Mouse (Mus musculus): ENCODE measurements around the gene Cryba1. TPM values are rescaled to one million over a fixed set of nuclear protein-coding genes. Genes with fewer than 3 reads are reported as not detected.

The Cryba1 gene
- polyA plus RNA-seq (2015; fragmentation: Nextera tagmentation; extraction: Ambion mirVana): 0.29 and 0.34 TPM in 2 replicates

DNA sequence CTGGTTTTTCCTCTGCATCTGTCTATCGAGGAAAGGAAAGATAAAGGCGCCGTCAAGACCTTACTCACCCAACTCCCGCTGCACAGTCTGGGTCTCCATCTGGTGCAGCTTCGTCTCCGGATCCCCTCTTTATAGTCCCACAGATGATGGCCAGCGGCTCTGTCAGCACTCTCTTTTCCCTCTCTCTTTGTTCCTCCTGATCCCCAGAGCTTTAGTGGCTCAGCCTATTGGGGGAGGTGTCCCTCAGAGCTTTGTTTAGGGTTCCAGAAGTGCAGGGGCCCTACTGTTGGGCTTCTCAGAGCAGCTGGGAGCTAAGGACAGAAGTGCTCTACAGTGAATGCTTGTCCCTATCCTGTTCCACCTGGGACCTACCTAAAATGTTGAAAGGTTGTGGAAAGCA lies at the start of gene Cryba1:
Gene Cryba1 (minus strand): TSS at position 101 of the 400 bp plus-strand sequence.
- H3K9me3 ChIP-seq: no peaks in the 10 kb centered on the region
- H3K27ac ChIP-seq (replicated peaks): no peak within 1 kb of the TSS
- H3K4me3 ChIP-seq: no peak within 1 kb of the TSS
- 53% methylated on average over 7 of the region's 7 CpGs for WGBS
- H3K9ac ChIP-seq: no peak within 1 kb of the TSS
- ATAC-seq (ENCODE audit: low FRiP score, low read depth): no peak
- H3K4me2 ChIP-seq: no peak within 1 kb of the TSS
- H3K27me3 ChIP-seq: no peaks in the 10 kb centered on the region
- H3K36me3 ChIP-seq: no peaks in the 10 kb centered on the region
- no peaks in the 10 kb centered on the region for H3K4me1 ChIP-seq (replicated peaks)

DNA sequence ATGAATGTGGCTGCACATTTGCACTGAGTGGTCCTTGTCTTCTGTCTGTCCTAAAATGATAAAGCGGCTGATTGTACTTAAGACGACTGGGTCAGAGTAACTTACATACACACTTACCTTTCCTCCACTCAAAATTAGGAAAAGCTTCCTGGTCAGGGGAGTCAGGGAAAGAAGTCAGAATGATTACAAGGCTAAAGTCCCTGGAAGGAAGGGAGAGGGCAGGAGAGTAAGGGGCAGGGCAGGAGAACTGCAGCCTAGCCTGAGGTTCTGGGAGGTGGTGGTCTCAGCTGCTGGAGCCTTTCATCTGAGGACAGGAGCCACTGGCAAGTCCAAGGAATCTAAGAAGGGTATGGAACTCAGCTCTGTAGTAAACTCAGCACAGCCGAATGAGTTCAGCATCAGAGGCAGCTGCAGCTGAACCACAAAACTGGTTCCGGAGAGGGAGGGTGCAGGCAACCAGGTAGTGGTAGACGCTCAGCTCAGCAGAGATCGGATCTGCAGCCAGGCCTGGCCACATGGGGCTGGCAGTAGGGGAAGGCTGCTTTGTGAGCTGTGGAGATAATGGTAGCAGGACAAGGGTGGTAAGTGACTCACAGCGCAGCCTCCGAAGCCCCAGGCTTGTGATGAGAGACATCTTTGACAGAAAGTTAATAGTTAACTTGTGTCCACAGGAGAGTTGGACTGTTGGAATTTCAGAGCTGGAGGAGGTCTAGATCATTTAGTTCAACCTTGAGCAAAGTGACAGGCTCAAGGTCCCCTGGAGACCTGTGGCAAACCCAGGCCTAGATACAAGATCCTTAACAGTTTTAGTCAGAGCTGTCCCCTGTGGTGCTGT lies 47.0 kb upstream of the Cryba1 start:
- Histone ChIP-seq H3K27me3 (no peaks in the 10 kb centered on the region), H3K4me1 (replicated peaks) (peaks cover 12% of the 10 kb centered on the region), H3K27ac (replicated peaks) (no peak overlapping the region), H3K4me2 (no peak overlapping the region), H3K9ac (no peak overlapping the region), H3K36me3 (0 out of 2 replicates have a peak, but pooled peaks cover under 1% of the 10 kb centered on the region), H3K4me3 (no peak overlapping the region), H3K9me3 (no peaks in the 10 kb centered on the region)
- WGBS: 56% methylated on average over 8 of the region's 8 CpGs
- ATAC-seq (ENCODE audit: low FRiP score, low read depth): no peak

DNA sequence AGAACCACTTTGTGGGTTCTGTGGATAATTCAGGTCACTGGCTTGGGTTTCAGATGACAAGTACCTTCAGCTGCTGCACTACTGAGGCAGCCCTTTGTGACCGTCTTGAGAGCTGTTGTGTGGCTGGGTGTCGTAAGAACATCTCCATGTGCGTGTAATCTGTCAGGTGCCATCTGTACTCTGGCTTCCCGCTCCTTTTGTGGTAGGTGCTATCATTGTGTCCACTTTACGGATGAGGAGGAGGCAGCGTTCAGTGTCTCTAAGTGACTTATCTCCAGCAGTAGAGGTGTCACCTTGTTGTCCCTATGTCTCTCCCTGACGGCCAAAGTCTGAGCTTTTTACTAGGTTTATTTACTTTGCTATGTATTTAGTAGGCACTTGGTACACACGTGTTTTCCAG lies 45.3 kb upstream of the Cryba1 start:
- no peak for ATAC-seq (ENCODE audit: low FRiP score, low read depth)
- H3K9ac ChIP-seq: no peak overlapping the region
- no peak overlapping the region for H3K4me3 ChIP-seq
- H3K4me2 ChIP-seq: no peak overlapping the region
- H3K27ac ChIP-seq (replicated peaks): no peak overlapping the region
- H3K27me3 ChIP-seq: no peaks in the 10 kb centered on the region
- no peaks in the 10 kb centered on the region for H3K36me3 ChIP-seq
- no peaks in the 10 kb centered on the region for H3K9me3 ChIP-seq
- WGBS: 81% methylated on average over 8 of the region's 8 CpGs
- H3K4me1 ChIP-seq (replicated peaks): peaks cover 21% of the 10 kb centered on the region

DNA sequence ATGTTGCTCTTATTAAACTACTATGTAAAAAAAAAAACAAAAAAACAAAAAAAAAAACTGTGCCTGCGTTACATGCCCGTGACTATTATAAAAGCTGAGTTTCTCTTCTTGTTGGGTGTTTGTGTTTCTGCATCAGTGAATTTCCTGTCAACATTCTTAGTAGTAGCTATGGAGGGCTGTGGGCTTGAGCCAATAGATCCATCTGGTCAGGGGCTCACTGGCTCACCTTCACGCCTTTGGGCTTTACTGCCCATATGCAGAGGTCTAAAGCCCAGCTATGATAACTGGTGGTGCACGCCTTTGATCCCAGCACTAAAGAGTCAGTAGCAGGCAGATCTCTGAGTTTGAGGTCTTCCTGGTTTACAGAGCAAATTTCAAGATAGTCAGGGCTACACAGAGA lies 44.4 kb upstream of the Cryba1 start:
- Histone ChIP-seq H3K4me2 (no peak overlapping the region), H3K4me1 (replicated peaks) (peaks cover 29% of the 10 kb centered on the region), H3K27me3 (no peaks in the 10 kb centered on the region), H3K9me3 (no peaks in the 10 kb centered on the region), H3K9ac (no peak overlapping the region), H3K27ac (replicated peaks) (no peak overlapping the region), H3K36me3 (no peaks in the 10 kb centered on the region), H3K4me3 (no peak overlapping the region)
- 75% methylated on average over 4 of the region's 4 CpGs for WGBS
- no peak for ATAC-seq (ENCODE audit: low FRiP score, low read depth)

DNA sequence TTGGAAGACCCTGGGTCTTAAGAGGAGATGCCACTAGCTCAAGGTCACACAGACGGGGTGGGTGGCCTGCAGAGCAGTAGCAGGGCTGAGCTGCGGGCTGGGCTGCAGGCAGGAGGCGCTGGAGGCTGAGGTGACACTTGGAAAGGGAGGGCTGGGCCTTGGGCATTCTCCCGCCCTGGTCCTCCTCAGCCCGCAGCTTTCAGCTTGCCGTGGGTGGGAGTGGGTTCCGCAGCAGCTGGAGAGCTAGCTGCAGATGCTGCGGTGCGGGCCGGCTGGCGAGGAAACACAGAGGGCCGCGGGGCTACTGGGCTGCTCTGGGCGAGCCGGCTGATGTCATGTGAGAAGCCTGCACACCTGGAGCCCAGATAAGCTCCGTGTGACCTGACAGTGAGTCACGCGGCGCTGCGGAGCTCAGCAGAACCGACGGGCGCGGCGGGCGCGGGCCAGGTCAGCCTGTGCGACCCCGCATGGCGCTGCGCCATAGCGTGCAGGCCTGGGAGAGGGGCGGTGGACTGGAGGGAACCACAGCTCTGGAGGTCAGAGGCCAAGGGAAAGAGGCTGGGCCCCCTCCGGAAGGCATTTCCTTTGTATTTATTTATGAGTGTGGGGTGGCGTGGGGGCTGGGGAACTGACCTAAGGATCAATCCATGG lies 41.4 kb upstream of the Cryba1 start:
- Histone ChIP-seq H3K27me3 (no peaks in the 10 kb centered on the region), H3K4me3 (peak overlapping the region; percentile 29), H3K9ac (peak overlapping the region; percentile 26), H3K9me3 (no peaks in the 10 kb centered on the region), H3K36me3 (no peaks in the 10 kb centered on the region), H3K27ac (replicated peaks) (peak overlapping the region; percentile 38), H3K4me2 (peak overlapping the region; percentile 96), H3K4me1 (replicated peaks) (peaks cover 39% of the 10 kb centered on the region)
- WGBS: 3% methylated on average over 33 of the region's 35 CpGs
- no peak for ATAC-seq (ENCODE audit: low FRiP score, low read depth)

DNA sequence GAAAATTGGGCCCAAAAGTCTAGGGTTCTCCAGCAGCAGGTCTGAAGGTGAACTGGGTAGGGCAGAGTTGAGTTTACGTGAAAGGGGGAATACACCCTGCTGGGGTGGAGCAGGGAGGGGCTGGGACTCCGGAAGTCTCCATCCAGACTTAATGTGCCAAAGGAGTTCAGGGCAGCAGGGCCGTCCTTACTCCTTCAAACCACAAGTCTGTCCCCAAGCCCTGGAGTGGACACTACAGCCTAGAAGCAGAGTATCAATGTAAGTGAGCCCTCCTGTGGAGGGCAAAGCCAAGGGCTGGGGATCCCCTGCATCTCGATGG lies 40.3 kb upstream of the Cryba1 start:
- H3K9ac ChIP-seq: no peak overlapping the region
- 42% methylated on average over 4 of the region's 4 CpGs for WGBS

DNA sequence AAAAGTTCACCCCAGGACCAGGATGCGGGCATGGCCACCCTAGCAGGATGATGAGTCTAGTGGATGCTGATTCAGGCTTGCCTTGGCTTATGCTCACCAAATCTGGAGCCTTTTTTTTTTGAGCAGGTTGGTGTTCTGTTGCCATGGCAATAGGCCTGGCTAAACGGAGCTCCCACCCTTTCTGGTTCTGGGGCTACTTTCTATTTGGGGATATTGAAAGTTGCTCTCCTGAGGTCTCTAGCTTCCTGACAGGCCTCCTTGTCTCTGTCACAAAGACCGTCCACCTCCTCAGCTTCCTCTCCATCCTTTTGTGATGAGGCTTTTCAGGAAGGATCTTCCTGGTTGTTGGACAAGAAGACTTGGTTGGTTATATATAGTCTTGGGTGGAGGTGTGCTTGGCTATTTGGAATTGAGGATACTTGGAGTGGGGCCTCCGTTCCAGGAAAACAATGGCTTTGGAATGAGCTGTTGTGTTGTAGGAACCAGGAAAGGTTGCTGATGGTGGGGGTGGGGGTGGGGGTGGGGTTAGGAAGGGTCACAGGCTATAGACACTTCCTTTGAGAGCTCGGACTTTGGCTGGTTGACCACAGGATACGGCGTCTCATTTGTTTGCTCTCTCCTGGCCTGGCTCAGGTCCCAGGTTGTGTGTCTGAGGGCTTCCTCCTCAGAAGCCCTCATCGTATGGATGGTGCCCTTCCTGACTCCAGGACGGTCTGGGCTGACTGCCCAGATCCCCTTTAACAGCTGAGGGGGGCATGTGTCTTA lies 39.8 kb upstream of the Cryba1 start:
- no peak for ATAC-seq (ENCODE audit: low FRiP score, low read depth)
- no peaks in the 10 kb centered on the region for H3K9me3 ChIP-seq
- WGBS: 41% methylated on average over 9 of the region's 9 CpGs

More for the DNA sequence above, 40.3 kb upstream of the Cryba1 start:
- H3K4me3 ChIP-seq: no peak overlapping the region
- no peak for ATAC-seq (ENCODE audit: low FRiP score, low read depth)
- H3K36me3 ChIP-seq: no peaks in the 10 kb centered on the region
- no peak overlapping the region for H3K27ac ChIP-seq (replicated peaks)
- no peaks in the 10 kb centered on the region for H3K27me3 ChIP-seq
- peaks cover 39% of the 10 kb centered on the region for H3K4me1 ChIP-seq (replicated peaks)
- H3K4me2 ChIP-seq: peak overlapping the region; percentile 96
- H3K9me3 ChIP-seq: no peaks in the 10 kb centered on the region

DNA sequence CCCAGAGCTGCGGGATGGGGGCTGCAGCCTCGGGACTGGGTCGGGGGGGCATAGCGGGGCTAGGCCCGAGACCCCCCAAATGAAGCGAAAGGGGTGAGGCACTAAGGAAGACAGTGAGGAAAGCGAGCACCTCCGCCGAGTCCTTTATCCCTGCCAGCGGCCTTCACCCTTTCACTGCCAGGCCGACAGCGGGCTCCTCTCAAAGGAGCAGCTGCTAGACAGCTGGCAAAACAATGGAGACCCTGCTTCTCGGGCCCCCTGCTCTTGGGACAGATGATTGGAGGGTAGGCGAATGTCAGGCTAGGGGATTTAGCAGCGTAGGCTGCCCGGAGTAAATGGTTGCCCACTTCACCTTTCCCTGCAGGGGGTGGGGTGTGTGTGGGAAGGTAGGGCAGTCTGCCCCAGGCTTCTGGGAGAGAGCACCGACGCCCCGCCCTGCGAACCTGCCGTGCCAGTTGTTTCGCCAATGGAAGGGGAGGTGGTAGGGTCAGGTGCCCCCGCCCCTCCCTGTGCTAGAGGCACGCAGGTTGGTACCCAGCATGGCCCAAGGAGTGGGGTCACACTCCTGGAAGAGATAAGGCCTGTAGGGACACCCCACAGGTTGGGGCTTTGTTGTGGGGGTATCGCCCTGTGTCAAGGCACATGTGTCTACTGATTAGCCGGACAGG lies 38.7 kb upstream of the Cryba1 start:
- no peaks in the 10 kb centered on the region for H3K9me3 ChIP-seq
- peak overlapping the region; percentile 98 for H3K9ac ChIP-seq
- peak overlapping the region; percentile 90 for H3K27ac ChIP-seq (replicated peaks)
- peak overlapping the region; percentile 96 for H3K4me2 ChIP-seq
- peak overlapping the region; percentile 78 for H3K4me3 ChIP-seq
- H3K4me1 ChIP-seq (replicated peaks): peaks cover 39% of the 10 kb centered on the region
- H3K36me3 ChIP-seq: no peaks in the 10 kb centered on the region
- 3% methylated on average over 26 of the region's 26 CpGs for WGBS
- H3K27me3 ChIP-seq: no peaks in the 10 kb centered on the region
- ATAC-seq (ENCODE audit: low FRiP score, low read depth): peak; percentile 39

More for the DNA sequence above, 39.8 kb upstream of the Cryba1 start:
- Histone ChIP-seq H3K27me3 (no peaks in the 10 kb centered on the region), H3K4me1 (replicated peaks) (peaks cover 39% of the 10 kb centered on the region), H3K4me2 (peak overlapping the region; percentile 96), H3K27ac (replicated peaks) (no peak overlapping the region), H3K9ac (peak overlapping the region; percentile 98; the same call in 1 of the 2 replicates), H3K36me3 (no peaks in the 10 kb centered on the region), H3K4me3 (peak overlapping the region; percentile 78)

DNA sequence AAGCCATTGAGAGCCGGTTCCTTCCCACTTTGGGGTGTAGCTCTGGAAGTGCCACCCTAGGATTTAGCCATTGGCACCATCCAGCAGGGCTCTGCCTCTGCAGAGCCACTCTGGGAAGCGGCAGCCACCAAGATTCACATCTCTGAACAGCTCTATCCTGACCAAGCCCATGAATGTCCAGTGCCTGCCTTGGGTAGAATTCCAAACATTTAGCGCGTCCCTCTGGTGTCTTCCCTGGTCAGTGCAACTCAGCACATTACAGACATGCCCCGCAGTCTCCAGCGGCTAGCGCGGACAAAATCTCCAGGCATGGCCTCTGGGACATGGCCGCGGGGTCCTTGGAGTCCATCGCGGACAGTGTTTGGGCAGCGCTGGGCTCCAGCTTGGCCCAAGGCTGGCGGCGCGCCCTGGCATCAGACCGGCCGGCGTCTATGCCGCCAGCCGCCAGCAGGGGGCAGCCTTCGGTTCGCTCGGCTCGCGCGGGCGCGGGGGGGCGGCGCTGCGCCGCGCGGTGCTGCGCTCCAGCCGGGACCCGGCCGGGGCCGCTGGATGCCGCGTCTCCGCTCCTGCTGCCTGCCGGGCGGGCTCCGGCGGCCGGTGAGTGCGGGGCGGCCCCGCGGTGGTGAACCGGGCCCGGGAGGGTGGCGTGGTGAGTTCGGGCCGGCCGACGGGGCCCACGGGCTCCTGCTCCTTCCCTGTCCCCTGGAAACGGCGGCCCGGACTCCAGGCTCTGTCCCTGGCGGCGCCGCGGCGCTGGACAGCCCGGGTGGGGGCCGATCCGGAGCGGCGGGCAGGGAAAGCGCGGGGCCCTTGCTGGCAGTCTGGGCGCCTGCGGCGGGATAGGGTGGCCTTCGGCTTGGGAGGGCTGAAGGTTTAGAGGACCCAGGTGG lies 37.9 kb upstream of the Cryba1 start, which contains the start of gene Myo18a:
Gene Myo18a (plus strand): TSS at position 464 of the 890 bp plus-strand sequence.
- peaks cover 39% of the 10 kb centered on the region for H3K4me1 ChIP-seq (replicated peaks)
- peak; percentile 86 for ATAC-seq (ENCODE audit: low FRiP score, low read depth)
- peak within 1 kb of the TSS; percentile 90 for H3K27ac ChIP-seq (replicated peaks)
- peak within 1 kb of the TSS; percentile 96 for H3K4me2 ChIP-seq
- no peaks in the 10 kb centered on the region for H3K9me3 ChIP-seq
- no peaks in the 10 kb centered on the region for H3K27me3 ChIP-seq
- H3K9ac ChIP-seq: peak within 1 kb of the TSS; percentile 98
- WGBS: 2% methylated on average over 63 of the region's 79 CpGs
- peak within 1 kb of the TSS; percentile 78 for H3K4me3 ChIP-seq
- H3K36me3 ChIP-seq: no peaks in the 10 kb centered on the region

DNA sequence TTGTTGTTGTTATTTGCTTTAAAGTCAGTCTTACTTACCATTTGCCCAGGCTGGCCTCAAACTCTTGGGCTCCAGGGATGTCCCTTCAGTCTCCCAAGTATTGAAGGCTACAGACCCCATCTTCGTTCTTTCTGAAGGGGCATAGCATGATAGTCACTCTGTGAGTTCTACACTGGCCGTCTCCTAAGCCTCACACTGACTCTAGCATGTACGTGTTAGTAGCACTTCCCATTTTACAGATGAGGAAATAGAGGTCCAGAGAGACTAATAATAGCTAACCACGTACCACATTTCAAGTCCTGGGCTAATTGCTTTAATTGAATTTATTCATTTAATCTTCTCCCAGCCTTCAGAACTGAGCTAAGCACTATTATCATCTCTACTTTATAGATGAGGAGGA lies 34.9 kb upstream of the Cryba1 start:
- no peak overlapping the region for H3K4me3 ChIP-seq
- ATAC-seq (ENCODE audit: low FRiP score, low read depth): no peak

DNA sequence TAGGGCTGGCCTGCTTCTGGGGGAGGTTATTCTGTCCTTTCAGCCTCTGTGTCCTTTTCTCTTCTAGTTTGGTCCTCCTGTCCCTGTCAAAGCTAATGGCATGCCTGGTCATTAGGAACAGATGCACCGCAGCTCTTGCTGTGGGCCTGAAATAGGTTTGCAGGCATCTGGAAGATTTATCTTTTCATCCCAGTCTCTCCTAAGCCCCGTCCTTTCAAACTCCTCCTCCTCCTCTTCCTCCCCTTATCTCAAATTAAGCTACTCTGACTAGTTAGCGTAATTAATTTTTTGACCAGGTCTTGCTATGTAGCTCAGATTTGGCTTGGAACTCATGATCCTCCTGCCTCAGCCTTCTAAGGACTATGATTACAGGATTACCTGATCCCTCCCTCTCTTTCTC lies 28.4 kb upstream of the Cryba1 start:
- H3K27ac ChIP-seq (replicated peaks): no peak overlapping the region
- no peaks in the 10 kb centered on the region for H3K36me3 ChIP-seq
- H3K4me1 ChIP-seq (replicated peaks): no peaks in the 10 kb centered on the region
- no peak overlapping the region for H3K9ac ChIP-seq
- no peaks in the 10 kb centered on the region for H3K27me3 ChIP-seq
- no peak for ATAC-seq (ENCODE audit: low FRiP score, low read depth)
- 78% methylated on average over 3 of the region's 3 CpGs for WGBS
- no peaks in the 10 kb centered on the region for H3K9me3 ChIP-seq
- no peak overlapping the region for H3K4me3 ChIP-seq
- no peak overlapping the region for H3K4me2 ChIP-seq

More for the DNA sequence above, 34.9 kb upstream of the Cryba1 start:
- Histone ChIP-seq H3K27ac (replicated peaks) (no peak overlapping the region), H3K36me3 (no peaks in the 10 kb centered on the region), H3K4me1 (replicated peaks) (peaks cover 19% of the 10 kb centered on the region), H3K9ac (no peak overlapping the region), H3K27me3 (no peaks in the 10 kb centered on the region), H3K4me2 (no peak overlapping the region), H3K9me3 (no peaks in the 10 kb centered on the region)
- 84% methylated on average over 4 of the region's 4 CpGs for WGBS

Measured in hindbrain, embryonic 15.5 days (tissue).